Mouse (Mus musculus): ENCODE measurements around the gene Gpc5. TPM values are rescaled to one million over a fixed set of nuclear protein-coding genes. Genes with fewer than 3 reads are reported as not detected.

The Gpc5 gene
- polyA plus RNA-seq, 1 experiment from 2014 or later: 1.2 TPM

GRCm38 (mm10) chr14:115844773-115845427, 752.9 kb downstream of the Gpc5 start:
- ATAC-seq: no peak
- CTCF ChIA-PET: no interaction called here
- in situ Hi-C loops (cut with MboI; ENCODE audit: low pct_unique_long_range_greater_than_20kb): loop anchor here (25.0 kb wide), 1 partner anchor 1067 kb away; no protein-coding TSS in a partner anchor

GRCm38 (mm10) chr14:115869127-115869526, 777.1 kb downstream of the Gpc5 start:
- no peak for ATAC-seq
- no peak for TF ChIP-seq CTCF (IDR thresholded peaks at IDR 0.05)
- CTCF ChIA-PET: no interaction called here

More at GRCm38 (mm10) chr14:115844773-115845427, 752.9 kb downstream of the Gpc5 start:
- H3K27me3 ChIP-seq: peaks cover 36% of the 10 kb centered on the region
- TF ChIP-seq CTCF (IDR thresholded peaks at IDR 0.05): no peak
- POLR2A ChIA-PET: no interaction called here
- DNase-seq (ENCODE audit: low read depth, low spot score): no peak

DNA sequence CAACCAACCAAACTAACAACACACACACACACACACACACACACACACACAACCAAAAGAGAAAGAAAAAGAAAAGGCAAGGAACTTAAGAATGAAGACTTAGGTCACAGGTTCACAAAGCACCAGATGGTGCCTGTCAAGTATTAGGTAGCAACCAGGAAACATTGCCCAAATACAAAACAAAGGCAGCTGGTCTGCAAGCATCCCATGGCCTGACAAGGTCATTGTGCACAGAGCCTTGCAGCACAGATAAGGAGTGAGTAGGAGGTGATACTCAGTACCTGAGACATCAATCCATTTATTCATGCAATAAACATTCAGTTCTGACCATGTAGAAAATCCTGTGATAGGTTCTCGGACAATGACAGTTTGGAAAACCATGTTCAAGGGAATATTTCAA, 884.0 kb downstream of the Gpc5 start:
- CTCF ChIA-PET: no interaction called here
- in situ Hi-C loops (cut with MboI; ENCODE audit: low pct_unique_long_range_greater_than_20kb): no loop called here
- peaks cover 10% of the 10 kb centered on the region for H3K27me3 ChIP-seq
- DNase-seq (ENCODE audit: low read depth, low spot score) (no peak), ATAC-seq (no peak)
- TF ChIP-seq CTCF (IDR thresholded peaks at IDR 0.05): no peak
- POLR2A ChIA-PET: no interaction called here

More at GRCm38 (mm10) chr14:115869127-115869526, 777.1 kb downstream of the Gpc5 start:
- H3K27me3 ChIP-seq: no peaks in the 10 kb centered on the region
- POLR2A ChIA-PET: no interaction called here
- in situ Hi-C loops (cut with MboI; ENCODE audit: low pct_unique_long_range_greater_than_20kb): no loop called here
- no peak for DNase-seq (ENCODE audit: low read depth, low spot score)

GRCm38 (mm10) chr14:115979233-115979632, 887.2 kb downstream of the Gpc5 start:
- no peak for TF ChIP-seq CTCF (IDR thresholded peaks at IDR 0.05)
- H3K27me3 ChIP-seq: peaks cover 18% of the 10 kb centered on the region
- in situ Hi-C loops (cut with MboI; ENCODE audit: low pct_unique_long_range_greater_than_20kb): no loop called here
- ATAC-seq (no peak), DNase-seq (ENCODE audit: low read depth, low spot score) (no peak)
- POLR2A ChIA-PET: no interaction called here
- CTCF ChIA-PET: no interaction called here

DNA sequence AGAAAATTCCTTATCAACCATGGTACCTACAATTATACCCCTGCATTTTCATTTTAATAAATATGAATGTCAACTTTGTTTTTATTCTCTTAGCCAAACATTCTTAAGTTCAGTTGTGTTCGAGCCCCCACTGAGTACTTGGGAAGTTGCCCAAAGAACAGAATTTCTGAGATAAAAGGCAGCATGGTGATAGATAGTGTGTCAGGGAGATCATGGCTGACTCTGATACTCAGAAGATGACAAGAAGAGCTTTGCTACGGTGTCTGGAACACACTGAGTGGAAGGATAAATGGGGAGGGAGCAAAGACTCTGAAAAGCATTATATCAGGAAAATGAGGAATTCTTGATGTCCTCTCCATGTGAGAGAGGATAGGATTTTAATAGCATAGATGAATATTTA, 898.7 kb downstream of the Gpc5 start:
- no peak for TF ChIP-seq CTCF (IDR thresholded peaks at IDR 0.05)
- H3K27me3 ChIP-seq: peaks cover 10% of the 10 kb centered on the region

GRCm38 (mm10) chr14:115993520-115994106, 901.6 kb downstream of the Gpc5 start:
- no peak for ATAC-seq
- TF ChIP-seq CTCF (IDR thresholded peaks at IDR 0.05): no peak
- no peak for DNase-seq (ENCODE audit: low read depth, low spot score)
- in situ Hi-C loops (cut with MboI; ENCODE audit: low pct_unique_long_range_greater_than_20kb): no loop called here
- CTCF ChIA-PET: no interaction called here
- POLR2A ChIA-PET: no interaction called here
- peaks cover 10% of the 10 kb centered on the region for H3K27me3 ChIP-seq

More for the DNA sequence above, 898.7 kb downstream of the Gpc5 start:
- ATAC-seq: no peak
- ChIA-PET POLR2A (no interaction called here), CTCF (no interaction called here)
- DNase-seq (ENCODE audit: low read depth, low spot score): no peak
- in situ Hi-C loops (cut with MboI; ENCODE audit: low pct_unique_long_range_greater_than_20kb): no loop called here

GRCm38 (mm10) chr14:115998931-115999330, 906.9 kb downstream of the Gpc5 start:
- CTCF ChIA-PET: no interaction called here
- peaks cover 4% of the 10 kb centered on the region for H3K27me3 ChIP-seq
- POLR2A ChIA-PET: no interaction called here
- DNase-seq (ENCODE audit: low read depth, low spot score) (no peak), ATAC-seq (no peak)
- no peak for TF ChIP-seq CTCF (IDR thresholded peaks at IDR 0.05)
- in situ Hi-C loops (cut with MboI; ENCODE audit: low pct_unique_long_range_greater_than_20kb): no loop called here

- no peak for ATAC-seq
- DNase-seq (ENCODE audit: low read depth, low spot score): no peak
- no peak for TF ChIP-seq CTCF (IDR thresholded peaks at IDR 0.05)
- in situ Hi-C loops (cut with MboI; ENCODE audit: low pct_unique_long_range_greater_than_20kb): no loop called here
- H3K27me3 ChIP-seq: peaks cover 25% of the 10 kb centered on the region
- ChIA-PET POLR2A (interaction anchor here (0.6 kb wide), 1 partner anchor 1421 kb away, joined by 3 read pairs; no protein-coding TSS in a partner anchor), CTCF (no interaction called here)
These were observed 995.0 kb downstream of the Gpc5 start for GRCm38 (mm10) chr14:116087010-116087409.

GRCm38 (mm10) chr14:116127943-116128342, 1035.9 kb downstream of the Gpc5 start:
- DNase-seq (ENCODE audit: low read depth, low spot score): no peak
- H3K27me3 ChIP-seq: peaks cover 6% of the 10 kb centered on the region
- in situ Hi-C loops (cut with MboI; ENCODE audit: low pct_unique_long_range_greater_than_20kb): no loop called here
- POLR2A ChIA-PET: no interaction called here
- no peak for TF ChIP-seq CTCF (IDR thresholded peaks at IDR 0.05)
- CTCF ChIA-PET: interaction anchor here (1.2 kb wide), 1 partner anchor 9 kb away, joined by 3 read pairs; no protein-coding TSS in a partner anchor
- ATAC-seq: no peak

GRCm38 (mm10) chr14:116137330-116137729, 1045.3 kb downstream of the Gpc5 start:
- peaks cover 28% of the 10 kb centered on the region for H3K27me3 ChIP-seq
- ChIA-PET CTCF (no interaction called here), POLR2A (no interaction called here)
- in situ Hi-C loops (cut with MboI; ENCODE audit: low pct_unique_long_range_greater_than_20kb): no loop called here
- ATAC-seq (no peak), DNase-seq (ENCODE audit: low read depth, low spot score) (no peak)
- no peak for TF ChIP-seq CTCF (IDR thresholded peaks at IDR 0.05)

DNA sequence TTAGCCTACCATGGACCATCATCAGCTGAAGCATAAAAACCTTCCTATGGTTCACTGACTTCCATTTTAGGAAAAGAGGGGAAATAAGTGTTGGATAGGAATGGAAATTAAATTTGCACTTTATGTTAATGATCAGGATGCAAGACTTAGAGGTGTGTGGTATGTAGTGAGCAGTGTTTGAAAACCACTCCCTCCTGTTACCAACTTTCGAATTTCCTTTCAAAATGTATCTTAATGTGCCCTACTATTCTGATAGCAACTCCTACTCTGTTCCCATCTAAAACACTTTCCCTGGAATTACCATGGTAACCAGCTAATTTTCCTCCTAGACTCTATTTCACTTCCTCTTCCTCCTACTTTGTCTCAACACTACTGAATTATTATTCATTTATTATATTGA, 1045.8 kb downstream of the Gpc5 start:
- ATAC-seq (no peak), DNase-seq (ENCODE audit: low read depth, low spot score) (no peak)
- H3K27me3 ChIP-seq: peaks cover 28% of the 10 kb centered on the region
- CTCF ChIA-PET: interaction anchor here (1.2 kb wide), 1 partner anchor 23 kb away, joined by 3 read pairs; no protein-coding TSS in a partner anchor
- no peak for TF ChIP-seq CTCF (IDR thresholded peaks at IDR 0.05)
- in situ Hi-C loops (cut with MboI; ENCODE audit: low pct_unique_long_range_greater_than_20kb): no loop called here
- POLR2A ChIA-PET: no interaction called here

All from Patski (cell line).